Mouse (Mus musculus) layer of hippocampus, adult 18-20 months (tissue): Measurements from ENCODE around the gene Tor1aip2. TPM values are rescaled to one million over a fixed set of nuclear protein-coding genes. Genes with fewer than 3 reads are reported as not detected.
A peak's percentile ranks its signal among the peaks of the same experiment; 100 is the strongest.

Experiments used
- DNase-seq, 2 experiments: peaks; one replicate each; pipeline ENCODE4 v3.0.0; 2022; ENCODE audit warnings: low spot score in 2 of 2
- total RNA-seq, 2 experiments: library from RNA; stranded (reverse); gene quantifications; 2 replicates each; pipeline ENCODE4 v1.2.3; 2021

Tor1aip2 gene
- total RNA-seq, 2 experiments from 2014 or later, result 45.2 to 52.8 TPM

DNA sequence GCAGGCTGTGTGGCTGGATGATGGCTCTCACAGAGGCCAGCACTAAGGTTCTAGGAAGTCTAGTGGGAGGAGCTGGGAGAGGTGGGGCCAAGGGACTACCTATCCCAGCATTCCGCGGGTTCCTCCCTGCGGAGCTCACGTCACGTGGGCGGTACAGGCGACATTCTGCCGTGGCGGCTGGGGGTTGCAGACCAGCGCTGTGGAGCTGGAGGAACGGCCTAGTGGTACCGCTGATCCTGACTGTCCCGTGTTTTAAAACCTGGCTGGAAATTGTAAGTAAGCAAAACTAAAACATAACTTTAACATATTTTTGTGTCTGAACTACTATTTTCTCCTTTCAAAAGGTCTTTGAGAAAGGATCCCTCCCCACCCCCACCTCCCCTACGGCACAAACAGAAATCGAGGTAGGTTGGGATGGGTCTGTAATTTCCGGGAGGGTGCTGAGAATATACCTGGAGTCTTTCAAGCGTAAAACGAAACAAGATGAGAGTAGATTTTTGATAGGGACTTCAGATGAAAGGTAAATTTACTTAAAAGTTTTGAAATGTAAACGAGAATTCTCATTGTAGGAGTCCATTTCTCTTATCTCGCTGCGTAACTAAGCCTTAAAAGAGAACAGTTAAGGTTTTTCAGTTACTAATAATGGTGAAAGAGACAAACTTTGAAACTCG lies 5.7 kb downstream of the Tor1aip2 start:
- DNase-seq, result peak; percentile 87 to 92

DNA sequence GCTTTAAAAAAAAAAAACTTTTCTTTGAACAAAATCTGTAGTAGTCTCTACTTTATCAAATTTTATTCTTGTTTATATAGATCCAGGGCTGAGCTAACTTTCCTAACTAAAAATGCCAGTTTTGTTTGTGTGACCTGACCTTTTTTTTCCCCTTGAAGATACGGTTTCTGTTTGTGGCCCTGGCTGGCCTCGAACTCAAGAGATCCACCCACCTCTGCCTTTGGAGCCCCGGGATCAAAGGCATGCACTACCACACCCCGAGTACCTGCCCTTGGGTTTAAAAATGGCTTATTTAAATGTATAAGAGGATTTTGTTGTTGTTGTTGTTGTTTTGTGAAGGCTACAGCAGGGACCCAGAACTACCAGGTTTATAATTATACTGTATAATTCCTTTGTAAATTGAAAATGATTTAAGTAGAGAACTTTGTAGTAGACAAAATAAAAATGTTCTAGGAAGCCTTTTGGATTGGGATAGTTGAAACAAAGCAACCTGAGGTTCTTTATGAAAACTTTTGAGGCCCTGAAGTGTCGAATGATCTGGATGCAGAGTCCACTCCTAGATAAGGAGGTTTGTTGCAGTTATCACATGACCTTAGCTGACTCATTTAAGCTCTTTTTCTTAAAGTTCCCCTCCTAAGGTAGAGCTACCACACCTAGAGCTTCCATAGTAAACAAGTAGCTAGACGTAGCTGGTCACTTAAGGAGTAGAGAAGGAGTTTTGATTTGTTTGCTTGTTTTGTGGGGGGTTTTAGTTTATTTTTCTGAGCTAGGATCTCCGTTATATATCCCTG lies 6.4 kb downstream of the Tor1aip2 start:
- DNase-seq, result no peak

DNA sequence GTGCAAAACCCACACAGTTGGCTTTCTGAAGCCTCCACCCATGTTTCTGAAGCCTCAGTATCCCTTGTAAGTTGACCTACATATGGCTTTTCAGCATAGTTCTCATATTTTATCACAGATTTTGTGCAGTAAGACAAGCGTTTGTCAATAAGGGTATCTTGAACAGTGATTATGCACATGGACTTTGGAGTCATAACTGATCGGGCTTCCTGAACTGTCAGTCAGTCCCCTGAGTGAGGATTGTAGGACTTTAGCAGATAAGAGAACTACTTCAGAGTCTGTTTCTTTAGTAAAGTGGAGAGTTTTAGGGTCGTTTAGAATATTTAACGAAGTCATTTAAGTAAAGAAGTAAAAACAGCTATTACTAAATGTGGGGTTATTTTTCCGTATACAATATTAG lies 7.3 kb downstream of the Tor1aip2 start:
- DNase-seq, result no peak

DNA sequence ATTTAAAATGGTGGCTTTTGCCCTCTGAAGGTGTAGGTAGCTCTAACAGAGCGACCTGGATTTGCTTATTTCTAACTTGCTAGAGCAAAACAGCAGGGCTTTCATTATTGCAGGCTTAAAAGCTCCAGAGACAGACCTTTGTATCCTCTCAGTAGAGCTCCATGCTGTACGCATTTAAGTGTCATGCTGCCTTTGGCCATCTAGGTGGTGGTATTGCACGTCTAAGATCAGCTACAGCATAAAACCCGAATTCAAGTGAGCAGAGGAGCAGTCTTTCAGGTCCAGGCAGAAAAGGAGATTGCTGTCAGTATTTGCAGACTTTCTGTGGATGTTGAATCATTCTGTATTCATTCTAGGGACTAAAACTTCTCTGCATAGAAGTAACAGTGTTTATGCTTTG lies 7.8 kb downstream of the Tor1aip2 start:
- DNase-seq, result peak; percentile 12 to 67

DNA sequence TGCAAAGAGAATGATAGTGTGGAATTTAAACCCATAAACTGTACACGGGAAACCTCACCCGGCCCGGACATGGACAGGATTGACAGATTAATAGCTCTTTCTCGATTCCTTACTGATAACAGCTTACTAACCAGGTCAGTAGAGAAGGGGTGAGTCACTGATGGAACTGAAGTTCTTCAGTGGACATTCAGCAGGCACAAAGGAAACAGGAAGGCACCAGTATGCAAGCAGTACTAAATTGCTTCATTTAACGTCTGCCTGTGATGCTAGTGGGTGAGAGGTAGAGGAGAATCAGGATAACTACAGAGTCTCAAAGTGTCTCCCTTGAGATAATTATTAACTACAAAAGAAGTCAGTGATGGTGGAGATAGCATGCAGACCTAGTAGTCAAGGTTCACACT lies 9.0 kb downstream of the Tor1aip2 start:
- DNase-seq, result no peak

DNA sequence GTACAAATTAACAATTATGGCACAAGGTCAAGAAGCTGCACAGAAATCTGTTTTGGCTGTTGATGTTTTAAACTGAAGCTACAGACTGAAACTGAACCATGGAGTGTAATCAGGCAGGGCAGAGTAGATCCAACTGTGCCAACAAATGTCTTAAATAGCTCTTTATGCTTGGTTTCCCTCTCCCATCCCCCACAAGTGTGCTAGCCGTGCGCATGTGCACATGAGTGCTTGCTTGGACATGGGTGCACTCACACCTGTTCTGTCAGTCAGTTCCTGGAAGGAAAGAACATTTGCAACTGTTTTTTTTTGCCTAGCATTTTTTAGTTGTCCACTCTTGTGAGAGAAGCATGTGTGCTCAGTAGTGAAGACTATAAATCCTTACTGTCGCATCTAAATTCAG lies 11.5 kb downstream of the Tor1aip2 start:
- DNase-seq, result no peak

DNA sequence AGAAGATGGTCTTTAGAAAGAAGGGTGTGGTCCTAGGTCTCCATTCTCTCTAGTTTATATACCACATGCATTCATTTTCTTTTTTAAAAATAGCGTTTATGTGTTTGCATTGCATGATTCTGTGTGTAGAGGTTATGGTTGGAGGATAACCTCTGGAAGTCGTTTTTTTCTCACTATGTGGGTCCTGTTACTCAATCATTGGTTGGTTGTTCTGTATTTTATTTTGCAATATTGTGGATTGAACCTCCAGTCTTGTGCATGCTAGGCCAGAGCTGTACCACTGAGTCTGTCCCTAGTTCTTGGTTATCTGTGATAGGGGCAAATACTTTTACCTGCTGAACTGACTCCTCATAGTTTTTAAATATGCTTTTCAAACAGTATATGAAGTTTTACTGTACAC lies 23.0 kb downstream of the Tor1aip2 start:
- no peak for DNase-seq

DNA sequence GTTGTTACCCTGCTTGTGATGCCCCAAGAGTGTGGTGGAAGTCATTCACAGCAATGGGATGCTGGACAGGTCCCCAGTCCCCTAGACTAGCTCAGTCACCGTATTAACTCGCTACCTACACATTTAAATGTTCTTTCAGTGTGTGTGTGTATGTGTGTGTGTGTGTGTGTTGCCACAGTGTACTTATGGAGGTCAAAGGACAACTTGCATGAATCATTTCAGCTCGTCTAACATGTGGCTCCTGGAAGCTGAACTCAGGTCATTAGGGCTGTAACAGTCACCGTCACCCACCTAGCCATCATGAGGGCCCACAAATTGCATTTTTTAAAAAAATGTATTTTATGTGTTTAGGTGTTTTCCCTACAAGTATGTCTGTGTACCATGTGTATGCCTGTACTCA lies 27.0 kb downstream of the Tor1aip2 start:
- DNase-seq, result no peak

DNA sequence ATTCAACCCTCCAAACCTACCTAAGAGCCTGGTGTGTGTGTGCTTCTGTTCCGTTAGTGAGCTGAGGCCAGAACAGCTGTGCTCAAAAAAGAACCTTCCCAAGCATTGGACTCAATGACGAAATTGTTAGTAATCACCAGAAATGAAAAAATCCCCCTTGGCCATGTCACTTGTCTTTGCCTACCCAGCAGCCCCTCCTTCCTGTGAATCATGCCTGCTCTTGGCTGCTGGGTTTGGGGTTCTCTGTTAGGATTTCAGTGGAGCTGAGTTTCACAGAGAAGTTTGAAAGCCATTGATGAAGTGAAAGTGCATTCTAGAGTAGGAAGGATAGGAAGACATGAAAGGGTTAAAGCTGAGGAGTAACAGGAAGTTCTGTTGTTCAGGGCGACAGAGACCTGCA lies 30.9 kb downstream of the Tor1aip2 start:
- no peak for DNase-seq

DNA sequence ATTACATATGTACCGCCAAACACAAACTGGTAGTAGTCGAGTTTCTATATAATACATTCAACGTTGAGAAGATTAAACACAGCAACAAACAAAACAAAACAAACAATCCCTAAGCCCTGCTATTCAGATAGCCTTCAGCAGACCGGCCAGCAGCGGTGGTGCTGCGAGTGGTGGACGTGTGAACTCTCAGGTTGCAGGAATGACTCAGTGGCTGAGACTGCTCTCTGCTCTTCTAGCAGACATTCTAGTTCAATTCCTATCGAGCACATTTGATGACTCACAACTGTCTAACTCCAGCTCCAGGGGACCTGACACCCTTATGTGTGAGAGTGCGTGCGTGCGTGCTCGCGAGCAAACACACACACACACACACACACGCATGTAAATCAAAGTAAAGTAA lies 34.9 kb downstream of the Tor1aip2 start:
- DNase-seq, result no peak

DNA sequence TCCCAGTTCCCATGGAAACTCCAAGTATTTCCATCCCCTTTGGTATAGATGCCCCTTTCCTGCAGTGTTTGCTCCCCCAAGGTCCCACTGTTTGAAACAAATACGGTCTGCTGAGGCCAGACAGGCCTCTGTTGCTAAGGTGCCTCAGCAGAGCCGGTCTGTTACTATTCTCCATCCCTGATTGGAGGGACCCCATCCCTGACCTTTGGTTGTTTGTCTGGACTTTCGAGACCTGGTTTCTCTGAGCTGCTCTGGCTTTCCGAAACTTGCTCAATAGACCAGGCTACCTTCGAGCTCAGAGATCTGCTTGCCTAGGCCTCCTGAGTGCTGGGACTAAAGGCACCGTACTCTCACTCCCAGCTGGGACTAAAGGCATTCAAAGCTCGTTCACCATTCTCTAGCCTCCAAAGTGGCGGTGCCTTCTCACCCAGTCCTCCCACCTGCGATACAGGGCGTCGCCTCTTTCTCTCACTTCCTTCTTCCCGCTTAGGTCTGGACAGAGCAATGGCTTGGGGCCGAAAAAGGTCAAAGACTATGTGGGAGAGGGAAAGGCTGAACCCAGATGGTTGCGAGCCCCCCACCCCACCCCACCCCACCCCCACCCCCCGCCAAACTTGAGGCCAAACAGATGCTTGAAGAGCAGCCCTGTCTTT lies 38.1 kb downstream of the Tor1aip2 start:
- no peak for DNase-seq

DNA sequence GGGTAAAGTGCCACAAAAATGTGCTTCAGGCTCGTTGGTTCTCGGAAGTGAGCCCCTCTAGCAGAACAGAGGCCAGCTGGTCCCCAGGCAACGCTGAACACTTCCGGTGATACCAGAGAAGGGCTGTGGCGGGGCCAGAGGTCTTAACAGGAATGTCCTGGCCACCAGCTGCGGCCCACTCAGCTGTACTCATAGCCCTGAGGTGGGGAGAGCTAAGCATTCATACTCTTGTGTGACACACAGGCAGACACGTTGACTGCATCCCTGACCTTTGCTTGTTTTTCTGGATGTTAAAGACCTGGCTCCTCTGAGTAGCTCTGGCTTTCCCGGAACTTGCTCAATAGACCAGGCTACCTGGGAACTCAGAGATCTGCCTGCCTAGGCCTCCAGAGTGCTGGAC lies 39.4 kb downstream of the Tor1aip2 start:
- no peak for DNase-seq

DNA sequence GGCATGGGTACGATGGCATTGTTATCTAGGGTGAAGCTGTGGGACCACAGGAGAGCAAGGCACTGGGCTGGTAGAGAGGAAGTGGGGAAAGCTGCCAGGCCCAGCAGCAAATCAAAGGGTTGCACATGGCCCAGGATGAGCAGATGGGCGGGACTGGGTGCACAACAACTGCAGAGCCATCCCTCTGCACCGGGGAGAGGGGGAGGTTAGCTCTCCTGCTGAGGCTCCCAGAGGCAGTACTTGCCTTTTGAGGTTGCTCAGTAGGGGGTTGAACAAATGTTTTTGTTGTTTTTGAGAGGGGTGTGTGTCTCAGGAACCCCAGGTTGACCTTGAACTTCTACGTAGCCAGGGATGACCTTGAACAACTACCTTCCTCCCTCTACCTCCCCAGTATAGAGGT lies 41.3 kb downstream of the Tor1aip2 start:
- no peak for DNase-seq

DNA sequence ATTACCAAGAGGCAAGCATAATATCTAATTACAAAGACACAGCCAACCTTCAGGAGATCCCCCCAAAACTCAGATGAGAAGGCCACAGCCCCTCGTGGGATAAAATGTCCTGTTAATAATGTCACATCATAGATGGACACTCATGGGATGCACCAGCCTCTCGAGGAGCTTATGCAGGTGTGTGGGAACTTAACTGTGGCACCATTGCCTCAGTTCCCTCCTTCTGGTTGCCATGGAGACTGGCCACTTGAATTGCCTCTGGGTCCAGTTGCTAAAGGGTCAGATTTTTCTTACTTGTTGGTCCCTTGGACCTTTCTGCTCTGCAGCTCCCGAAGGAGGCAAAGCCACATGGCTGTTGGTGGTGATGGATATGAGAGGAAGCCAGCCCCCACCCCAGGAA lies 42.5 kb downstream of the Tor1aip2 start:
- no peak for DNase-seq

DNA sequence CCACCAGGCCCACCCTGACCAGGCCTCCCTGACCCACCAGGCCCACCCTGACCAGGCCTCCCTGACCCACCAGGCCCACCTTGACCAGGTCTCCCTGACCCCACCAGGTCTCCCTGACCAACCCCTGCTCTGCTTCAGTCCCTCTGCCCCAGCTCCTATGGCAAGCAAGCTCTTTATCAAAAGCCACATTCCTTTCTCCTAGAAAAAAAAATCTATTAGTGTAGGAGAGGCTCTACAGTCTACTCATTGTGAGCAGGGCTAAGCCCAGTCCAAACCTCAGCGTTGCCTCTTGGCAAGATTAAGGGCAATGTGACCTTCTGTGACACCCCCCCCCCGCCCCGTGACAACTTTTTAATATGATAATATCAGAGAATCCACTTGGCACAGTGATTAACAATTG lies 49.4 kb downstream of the Tor1aip2 start:
- DNase-seq, result no peak

DNA sequence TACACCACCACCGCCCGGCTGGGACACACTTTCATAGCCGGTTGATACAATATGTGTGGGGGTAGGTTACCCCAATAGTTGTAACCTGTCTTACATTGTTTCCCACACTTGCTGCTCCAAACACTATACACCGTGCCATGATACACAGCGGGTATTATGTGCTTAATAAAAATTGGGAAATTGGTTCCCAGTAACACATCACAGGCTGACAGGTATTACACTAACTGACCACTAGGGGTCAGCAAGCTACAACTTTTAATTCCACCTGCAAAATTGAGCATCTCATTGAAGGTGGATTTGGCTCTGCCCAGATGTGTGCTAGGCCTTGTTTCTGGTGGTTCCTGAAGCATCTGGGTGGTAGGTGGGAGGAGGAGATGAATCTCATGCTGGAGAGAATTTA lies 50.6 kb downstream of the Tor1aip2 start:
- peak; percentile 15 to 60 for DNase-seq

DNA sequence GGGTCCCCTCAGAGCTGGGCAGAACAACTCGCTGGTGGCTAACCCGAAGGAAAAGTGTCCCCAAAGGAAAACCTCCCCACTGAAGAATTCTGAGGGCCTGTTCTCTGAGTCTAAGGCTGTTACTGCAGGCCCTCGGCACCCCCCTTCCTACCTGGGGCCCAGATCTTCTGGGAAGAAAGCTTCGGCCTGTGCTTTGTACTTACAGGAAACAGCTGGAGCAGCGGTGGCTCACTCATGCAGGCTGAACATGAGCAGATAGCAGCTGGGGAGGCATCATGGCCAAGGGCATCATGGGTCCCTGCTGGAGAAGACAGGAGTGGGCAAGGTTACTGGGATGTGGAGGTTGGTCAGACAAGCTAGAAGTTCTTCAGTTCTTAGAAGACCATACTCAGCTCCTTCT lies 52.4 kb downstream of the Tor1aip2 start:
- DNase-seq, result no peak

DNA sequence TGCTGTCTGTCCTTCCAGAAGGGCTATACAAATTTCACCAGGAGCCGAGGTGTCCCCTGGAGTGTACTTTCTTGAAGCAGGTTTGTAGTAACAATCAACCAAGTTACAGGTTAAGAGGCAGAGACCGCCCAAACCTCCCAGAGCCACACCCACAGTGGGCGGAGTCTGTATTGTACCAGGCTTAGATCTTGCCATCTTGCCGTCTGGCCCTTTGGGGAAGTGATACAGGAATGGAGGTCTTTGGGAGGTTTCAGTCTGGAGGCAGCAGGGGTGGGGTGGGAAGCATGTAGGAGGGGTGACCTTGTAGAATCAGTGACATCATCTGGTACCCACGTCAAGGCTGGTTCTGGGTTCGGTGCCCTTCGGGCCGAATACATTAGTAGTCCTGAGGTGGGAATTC lies 54.4 kb downstream of the Tor1aip2 start:
- DNase-seq, result no peak

DNA sequence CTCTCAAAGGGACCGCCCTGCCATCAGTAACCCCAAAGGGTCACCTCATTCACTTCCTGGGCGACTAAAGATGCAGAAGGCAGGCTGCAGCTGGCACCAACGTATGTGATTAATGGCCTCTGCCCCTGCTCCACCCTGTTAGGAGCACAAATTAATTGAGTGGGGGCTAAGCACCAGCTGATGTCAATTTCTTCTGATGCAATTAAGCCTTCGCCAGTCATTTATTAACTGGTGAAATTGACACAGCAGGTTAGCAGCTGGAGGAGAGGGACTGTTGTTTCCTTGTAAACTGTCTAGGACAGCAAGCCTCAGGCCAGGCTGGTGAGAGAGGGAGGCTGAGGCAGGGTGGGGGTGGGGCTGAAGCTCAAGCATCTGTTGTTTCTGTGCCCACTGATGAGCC lies 54.8 kb downstream of the Tor1aip2 start:
- DNase-seq, result no peak

DNA sequence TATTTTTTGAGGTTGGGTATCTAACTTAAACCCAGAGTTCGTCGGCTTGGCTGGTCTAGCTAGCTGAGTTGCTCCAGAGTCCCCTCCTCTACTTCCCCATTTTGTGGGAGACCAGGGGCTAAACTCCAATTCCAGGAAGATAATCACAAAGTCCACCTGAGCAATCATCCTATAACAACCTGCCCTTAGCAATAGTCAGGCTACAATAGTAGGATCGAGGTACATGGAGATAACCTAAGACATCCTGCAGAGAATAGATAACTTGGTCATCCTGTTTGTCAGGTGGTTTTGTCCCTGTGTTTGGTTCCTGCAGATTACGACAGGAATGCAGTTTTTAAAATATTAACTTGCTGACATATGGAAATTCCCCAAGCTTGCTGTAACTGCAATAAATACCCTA lies 56.6 kb downstream of the Tor1aip2 start:
- no peak for DNase-seq

DNA sequence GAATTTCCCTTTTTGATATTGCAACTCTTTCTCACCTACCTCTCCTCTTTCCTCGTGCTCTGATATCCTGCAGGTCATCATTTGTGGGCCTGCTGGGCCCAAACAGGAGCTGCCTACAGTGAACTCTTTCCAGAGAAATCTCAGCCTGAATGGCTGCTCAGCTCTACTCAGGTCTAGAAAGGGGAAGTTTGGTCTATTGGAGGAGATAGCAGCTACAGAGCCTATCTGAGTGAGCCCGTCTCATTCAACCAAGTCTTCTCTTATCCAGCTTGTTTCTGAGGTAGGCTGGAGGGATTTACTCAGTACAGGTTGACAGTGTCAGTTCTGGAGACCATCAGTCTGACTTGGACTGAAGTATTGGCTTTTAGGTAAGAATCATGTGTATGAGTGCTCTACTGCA lies 68.6 kb downstream of the Tor1aip2 start:
- DNase-seq, result no peak

DNA sequence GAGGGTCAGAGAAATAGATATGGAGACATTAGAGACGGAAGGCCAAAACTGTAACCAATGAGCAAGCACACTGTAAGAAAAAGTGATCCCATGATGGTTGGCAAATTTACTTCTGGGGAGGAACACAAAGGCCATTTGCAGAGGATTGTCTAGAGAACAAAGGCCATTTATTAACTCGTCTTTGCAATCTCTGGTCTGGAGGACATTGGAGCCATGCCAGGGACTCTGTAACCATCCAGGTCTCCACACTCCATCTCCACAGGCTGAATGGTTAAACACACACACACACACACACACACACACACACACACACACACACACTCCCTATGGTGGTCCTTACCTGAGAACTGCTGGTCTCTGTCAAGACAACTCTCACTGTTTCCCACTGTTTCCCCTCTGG lies 70.2 kb downstream of the Tor1aip2 start:
- no peak for DNase-seq

DNA sequence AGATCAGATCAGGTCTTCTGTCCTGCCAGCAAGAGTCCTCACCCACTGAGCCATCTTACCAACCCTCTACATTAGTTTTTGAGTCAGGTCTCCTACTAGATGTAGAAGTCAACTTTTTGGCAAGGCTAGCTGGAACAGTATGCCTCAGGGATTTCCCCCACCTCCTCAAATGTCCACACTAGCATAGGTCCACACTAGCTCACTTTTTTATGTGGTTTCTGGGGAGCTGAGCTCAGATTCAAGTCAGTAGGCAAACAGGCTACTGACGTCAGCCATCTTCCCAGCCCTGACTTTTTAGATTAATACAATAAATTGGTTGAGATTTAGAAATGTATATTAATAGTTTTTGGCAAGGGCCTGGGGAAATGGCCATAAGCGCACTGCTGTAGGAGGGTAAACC lies 72.2 kb downstream of the Tor1aip2 start:
- DNase-seq, result no peak
